In genomic region chr2:26329402-26329801, GRCm38 (mm10) we compare ENCODE assay signal across 1 mouse cellular context.
TF ChIP-seq lines count a peak whose summit lies in the region.

No protein-coding gene starts in this region.

TF ChIP-seq in MEL, 35 proteins besides CTCF, POLR2A, EP300 and RAD21 (continued from another document):
- no peak for TF ChIP-seq NELFE (IDR thresholded peaks at IDR 0.05; ENCODE audit: low read depth, low read length)
- no peak for TF ChIP-seq GATA1 (IDR thresholded peaks at IDR 0.05; ENCODE audit: low read depth, low read length)
